Mouse (Mus musculus) cerebellum, adult 18-20 months (tissue): ENCODE data around the gene Nhlrc1.

Experiments used
- DNase-seq, 2 experiments: peaks; one replicate each; pipeline ENCODE4 v3.0.0; 2021

Nhlrc1 gene

GRCm38 (mm10) chr13:47001590-47001989 is 13.1 kb downstream of the Nhlrc1 start:
- DNase-seq: no peak

- DNase-seq: no peak
These were observed 15.2 kb downstream of the Nhlrc1 start for GRCm38 (mm10) chr13:46999498-46999897.

GRCm38 (mm10) chr13:46997355-46997754 is 17.3 kb downstream of the Nhlrc1 start:
- no peak for DNase-seq

GRCm38 (mm10) chr13:46993274-46993551 is 21.4 kb downstream of the Nhlrc1 start:
- DNase-seq: peak in 1 of 2 experiments; percentile 62

- peak; percentile 63 to 70 for DNase-seq
These were observed 22.0 kb downstream of the Nhlrc1 start for GRCm38 (mm10) chr13:46992516-46993273.

- DNase-seq: peak; percentile 37 to 44
These were observed 24.2 kb downstream of the Nhlrc1 start for GRCm38 (mm10) chr13:46990376-46991011.

GRCm38 (mm10) chr13:46987941-46988340 is 26.7 kb downstream of the Nhlrc1 start:
- no peak for DNase-seq

- DNase-seq: no peak
These were observed 28.4 kb downstream of the Nhlrc1 start for GRCm38 (mm10) chr13:46986208-46986607.

GRCm38 (mm10) chr13:46983878-46984277 is 30.8 kb downstream of the Nhlrc1 start:
- DNase-seq: no peak

- no peak for DNase-seq
These were observed 34.7 kb downstream of the Nhlrc1 start for GRCm38 (mm10) chr13:46979836-46980490.

GRCm38 (mm10) chr13:46976532-46976931 is 38.1 kb downstream of the Nhlrc1 start:
- DNase-seq: no peak

GRCm38 (mm10) chr13:46975930-46976329 is 38.7 kb downstream of the Nhlrc1 start:
- no peak for DNase-seq

- no peak for DNase-seq
These were observed 39.6 kb downstream of the Nhlrc1 start for GRCm38 (mm10) chr13:46975031-46975551.

GRCm38 (mm10) chr13:46970286-46970945 is 44.2 kb downstream of the Nhlrc1 start:
- no peak for DNase-seq

- DNase-seq: no peak
These were observed 46.0 kb downstream of the Nhlrc1 start for GRCm38 (mm10) chr13:46968626-46969025.

- DNase-seq: no peak
These were observed 47.3 kb downstream of the Nhlrc1 start for GRCm38 (mm10) chr13:46967308-46967707.
